Mouse (Mus musculus): ENCODE results near the gene Ddx25.
A peak's percentile ranks its signal among the peaks of the same experiment; 100 is the strongest.

The Ddx25 gene

DNA sequence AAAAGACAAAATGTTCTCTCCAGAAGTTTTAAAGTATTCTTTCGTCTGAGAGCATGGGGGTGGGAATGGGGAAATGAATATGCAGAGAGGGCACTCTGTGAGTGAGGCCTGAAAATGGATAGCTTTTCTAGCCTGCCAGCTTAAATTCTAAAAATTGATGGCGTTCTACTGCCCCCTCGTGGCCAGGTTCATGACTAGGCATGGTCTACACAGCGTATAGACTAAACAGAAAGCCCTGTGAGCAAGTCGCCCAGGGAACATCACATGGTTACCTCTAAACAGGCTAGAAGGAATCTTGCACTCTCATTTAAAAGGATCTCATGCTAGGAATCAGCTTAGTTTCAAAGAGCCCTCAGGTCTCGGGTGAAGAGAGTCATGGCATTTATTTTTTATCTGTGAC, 16.8 kb downstream of the Ddx25 start:
- peak; percentile 87 for DNase-seq (ENCODE audit: low read depth)

DNA sequence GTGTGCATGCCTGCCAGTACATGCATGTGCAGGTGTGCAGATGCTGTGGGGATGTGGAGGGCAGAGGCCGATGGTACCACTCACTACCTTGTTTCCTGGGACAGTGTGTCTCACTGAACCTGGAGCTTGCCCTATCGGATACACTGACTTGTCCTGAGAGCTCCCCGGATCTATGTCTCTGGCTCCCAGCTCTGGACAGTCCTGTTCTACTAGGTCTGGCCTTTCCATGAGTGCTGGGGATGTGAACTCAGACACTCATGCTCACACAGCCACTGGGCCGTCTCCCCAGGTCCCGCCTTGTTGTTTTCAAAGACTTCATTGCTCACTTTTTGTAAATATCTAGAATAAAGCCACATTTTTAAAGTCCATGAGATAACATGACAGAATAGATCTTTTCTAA, 17.3 kb downstream of the Ddx25 start:
- no peak for DNase-seq (ENCODE audit: low read depth)

DNA sequence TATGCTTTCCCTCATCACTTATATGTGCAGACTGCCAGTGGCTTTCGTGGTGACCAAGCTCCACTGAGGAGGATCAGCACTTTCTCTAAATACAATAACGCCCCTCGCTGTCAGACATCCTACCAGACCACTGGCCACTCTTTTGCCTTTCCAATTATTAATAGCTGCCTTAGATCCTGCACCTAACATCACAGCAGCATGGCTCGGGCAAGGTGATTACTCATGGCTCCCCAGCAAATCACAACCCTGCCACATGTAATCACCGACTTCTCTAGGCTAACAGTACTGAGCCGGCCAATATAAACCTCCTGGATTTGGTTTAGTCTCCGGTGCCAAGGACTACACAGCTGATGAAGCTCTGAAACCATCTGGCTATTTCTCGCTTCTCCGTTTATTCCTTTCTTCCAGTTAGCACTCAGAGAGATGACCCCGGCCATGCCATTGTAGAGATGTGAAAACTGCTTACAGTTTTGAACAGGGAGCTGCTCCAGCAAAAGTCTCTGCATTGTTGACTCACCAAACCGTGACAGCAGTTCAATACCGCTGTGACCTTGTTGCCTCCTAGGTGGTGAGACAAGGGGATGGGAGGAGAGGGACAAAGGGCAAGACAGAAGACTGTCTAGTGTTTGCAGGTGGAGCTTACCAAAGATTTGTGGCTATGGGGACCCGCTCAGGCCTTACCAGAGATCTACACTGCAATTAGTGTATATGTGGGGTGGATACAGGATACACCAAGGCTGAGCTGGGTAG, 19.2 kb downstream of the Ddx25 start:
- no peak for DNase-seq (ENCODE audit: low read depth)

DNA sequence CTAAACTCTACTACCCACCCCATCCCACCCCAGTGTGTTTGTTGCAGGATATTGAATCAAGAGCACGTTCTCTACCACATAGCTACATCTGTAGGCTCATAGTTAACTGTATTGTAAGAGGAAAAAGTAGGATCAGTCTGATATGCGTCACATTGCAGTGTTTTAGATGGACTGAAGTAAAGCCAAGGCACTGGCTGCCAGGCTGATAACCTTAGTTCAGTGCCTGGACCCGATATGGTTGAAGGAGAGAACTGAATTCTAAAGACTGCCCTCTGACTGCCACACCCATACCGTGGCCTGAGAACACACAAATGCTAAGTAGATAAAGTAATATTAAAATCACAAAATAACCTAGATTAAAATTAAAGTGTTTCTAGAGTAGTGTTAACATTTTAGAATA, 22.5 kb downstream of the Ddx25 start:
- DNase-seq (ENCODE audit: low read depth), result no peak

DNA sequence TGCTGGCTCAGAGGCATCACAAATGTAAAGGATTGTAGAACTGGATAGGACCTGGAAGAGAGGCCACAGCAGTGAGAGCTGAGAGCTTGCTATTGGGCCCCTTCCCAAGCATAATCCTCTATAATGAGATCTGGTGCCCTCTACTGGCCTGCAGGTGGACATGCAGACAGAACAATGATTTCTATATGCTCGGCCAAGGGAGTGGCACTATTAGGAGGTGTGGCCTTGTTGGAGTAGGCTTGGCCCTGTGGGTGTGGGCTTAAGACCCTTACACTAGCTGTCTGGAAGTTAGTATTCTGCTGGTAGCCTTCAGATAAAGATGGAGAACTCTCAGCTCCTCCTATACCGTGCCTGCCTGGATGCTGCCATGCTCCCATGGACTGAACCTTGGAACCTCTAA, 23.2 kb downstream of the Ddx25 start:
- peak; percentile 80 for DNase-seq (ENCODE audit: low read depth)

DNA sequence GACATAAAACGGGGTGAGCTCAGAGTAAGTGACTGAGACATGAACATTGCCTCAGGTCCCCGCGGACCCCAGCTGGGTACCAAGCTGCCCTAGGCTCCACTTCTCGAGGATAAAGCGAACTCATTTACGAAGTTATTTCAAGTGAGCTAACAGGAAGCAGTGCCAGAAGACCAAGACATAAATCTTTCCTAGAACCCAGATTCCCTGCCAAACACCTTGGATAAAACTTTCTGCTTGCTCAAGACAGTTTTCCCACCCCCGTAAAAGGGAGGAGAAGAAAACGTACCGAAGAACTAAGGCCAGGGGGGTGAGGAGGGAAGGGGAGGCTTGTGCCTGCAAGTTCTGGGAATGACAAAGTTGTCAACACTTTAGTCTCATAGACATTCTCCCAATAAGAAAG, 25.1 kb downstream of the Ddx25 start:
- no peak for DNase-seq (ENCODE audit: low read depth)

DNA sequence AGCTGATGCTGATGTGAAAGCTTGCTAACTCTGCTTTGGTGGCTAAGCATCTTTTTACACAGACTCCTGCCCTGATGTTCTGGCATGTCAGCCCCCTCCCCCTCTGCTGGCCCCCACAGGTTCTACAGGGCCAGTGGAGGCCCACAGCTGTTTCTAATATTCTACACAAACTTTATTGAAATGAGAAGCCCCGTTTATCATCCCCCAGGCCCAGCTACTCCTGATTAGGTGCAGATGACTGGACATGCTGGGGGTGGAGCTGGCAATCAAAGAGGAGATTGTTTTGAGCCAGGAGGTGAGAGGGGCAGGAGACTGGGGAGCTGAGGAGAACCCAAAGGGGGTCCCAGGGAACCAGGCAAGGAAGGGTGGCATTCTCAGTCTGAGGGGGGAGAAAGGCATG, 28.5 kb downstream of the Ddx25 start:
- no peak for DNase-seq (ENCODE audit: low read depth)

DNA sequence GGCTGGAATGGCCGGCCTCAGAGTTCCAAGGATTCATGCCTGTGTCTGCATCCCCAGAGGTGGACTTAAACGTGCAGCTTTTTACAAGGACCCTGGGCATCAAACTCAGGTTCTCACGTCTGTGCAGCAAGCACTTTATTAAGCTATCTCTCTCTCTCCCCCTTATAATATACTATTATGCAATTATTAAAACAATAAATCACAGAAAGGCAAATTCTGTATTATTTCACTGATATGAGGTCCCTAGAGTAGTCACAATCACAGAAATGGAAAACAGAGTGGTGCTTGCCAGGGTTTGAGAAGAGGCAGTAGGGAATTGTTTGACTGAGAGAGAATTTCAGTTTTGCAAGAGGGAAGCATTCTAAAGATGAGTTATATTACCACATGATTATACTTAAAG, 29.2 kb downstream of the Ddx25 start:
- no peak for DNase-seq (ENCODE audit: low read depth)

DNA sequence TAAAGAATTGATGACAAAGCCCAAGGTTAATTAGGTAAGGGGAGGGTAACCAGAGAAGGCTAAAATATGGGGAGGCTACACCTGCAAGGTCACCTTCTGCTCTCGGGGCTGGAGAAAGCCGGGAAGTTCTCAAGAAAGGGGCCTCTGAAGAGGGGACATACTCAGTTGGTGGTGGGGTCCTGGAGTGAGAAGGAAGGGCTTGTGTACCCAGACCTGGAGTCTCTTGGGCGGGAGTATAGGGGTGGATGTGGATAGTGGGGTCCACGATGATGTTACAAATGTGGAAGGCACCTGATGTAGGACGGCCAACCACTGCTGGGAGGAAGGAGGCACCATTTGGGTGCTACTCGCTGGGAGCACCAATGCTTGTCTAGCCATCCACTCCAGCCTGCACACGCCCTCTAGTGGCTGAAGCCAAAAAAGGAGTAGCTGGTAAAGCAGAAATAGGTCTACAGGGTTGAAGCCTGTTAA, 34.4 kb downstream of the Ddx25 start:
- DNase-seq (ENCODE audit: low read depth), result peak; percentile 84

DNA sequence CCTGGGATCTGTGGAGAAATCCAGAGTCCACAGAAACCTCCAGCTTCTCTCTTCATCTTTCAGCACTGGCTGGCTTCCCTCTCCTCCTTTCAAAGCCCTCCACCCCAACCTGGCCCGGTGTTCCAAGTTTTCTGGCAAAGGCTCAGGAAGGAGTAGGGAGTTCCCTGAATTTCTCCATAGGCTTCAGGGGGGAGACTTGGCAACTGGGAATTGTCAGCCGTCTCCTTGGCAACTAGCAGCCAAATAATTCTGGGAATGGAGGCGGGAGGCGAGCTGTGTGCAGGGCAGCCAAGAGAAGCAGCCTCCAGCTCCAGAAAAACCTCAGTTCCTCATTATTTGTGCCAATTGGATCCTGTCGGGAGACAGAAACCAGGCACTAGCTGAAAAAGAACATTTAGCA, 34.8 kb downstream of the Ddx25 start:
- no peak for DNase-seq (ENCODE audit: low read depth)

DNA sequence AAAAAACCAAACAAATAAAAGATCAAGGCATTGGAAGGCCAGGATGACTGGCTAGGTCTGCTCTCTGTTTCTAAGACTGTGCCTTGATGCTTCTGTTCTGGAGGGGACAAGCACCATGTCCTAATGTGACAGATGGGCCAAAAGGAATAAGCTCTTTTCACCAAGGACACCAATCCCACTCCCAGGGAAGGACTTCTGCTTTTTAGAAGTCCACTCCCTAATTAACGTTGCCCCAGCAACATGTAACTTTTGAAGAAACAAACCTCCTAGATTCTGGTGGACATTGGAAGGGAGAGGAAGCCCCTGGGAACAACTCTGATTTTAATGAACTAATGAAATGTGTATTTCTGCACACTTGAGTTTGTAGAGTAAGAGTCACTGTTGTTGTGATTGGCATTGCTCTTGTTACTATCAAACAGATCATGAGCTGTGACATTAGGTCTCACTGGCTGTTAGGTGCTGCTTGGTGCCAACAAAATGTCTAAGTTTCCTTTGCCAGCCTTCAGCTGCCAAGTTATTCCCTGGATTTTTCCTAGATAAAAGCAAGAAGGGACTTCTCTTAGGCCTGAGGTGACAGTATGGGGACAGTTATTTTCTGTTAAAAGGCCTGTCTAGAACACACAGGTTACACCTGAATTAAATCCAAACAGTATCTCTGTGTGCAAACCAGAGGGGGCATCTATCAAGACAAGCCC, 35.4 kb downstream of the Ddx25 start:
- no peak for DNase-seq (ENCODE audit: low read depth)

DNA sequence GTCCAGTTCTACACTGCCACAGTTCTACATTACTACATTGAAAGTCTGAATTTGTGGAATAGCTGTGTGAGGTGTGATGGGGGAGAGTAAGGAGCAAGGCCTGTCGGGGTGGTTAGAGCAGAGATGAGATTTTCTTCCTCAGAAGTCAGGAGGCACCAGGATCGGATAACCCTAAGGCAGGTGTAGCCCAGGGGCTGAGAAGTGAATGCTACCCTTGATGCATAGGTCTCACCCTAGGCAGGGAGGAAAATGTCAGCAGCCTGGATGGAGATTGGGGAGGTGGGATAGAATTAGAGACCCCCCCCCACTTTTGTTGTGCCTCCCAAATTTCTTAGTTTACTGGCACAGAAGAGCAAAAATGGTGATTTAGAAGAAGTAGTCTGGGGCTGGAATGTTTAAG, 36.1 kb downstream of the Ddx25 start:
- DNase-seq (ENCODE audit: low read depth), result no peak

DNA sequence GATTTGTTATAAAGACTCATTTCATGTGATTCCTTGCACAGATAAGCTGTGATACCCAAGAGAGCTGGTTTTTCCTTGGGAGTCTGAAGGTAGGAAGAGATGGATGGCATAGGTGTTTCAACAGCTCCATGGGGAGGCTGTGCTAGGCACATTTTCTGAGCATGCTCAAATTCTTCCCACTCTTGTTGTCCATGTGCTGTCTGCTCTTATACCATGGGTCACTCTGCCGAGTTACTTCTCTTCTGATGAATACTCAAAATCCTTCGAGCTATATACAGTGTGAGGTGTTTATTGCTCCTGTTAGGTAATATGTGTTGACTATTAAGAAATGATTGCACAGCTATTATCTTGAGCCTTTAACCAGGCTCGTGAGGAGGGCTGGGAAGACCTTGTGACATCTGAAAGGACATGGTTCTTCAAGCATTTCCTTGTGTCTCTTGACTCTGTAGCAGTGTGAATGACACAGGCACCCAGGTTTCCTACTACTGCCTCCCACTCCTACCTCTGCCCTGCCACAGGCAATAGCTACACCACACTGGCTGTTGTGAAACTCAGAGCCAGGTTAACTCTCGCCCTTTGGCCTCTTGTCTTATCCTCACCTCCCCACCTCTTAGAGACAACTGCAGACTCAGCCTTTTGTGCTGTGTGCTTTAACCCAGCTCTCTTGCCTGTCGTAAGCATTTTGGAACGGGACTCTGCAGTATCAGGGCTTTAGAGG, 37.5 kb downstream of the Ddx25 start:
- DNase-seq (ENCODE audit: low read depth), result no peak

DNA sequence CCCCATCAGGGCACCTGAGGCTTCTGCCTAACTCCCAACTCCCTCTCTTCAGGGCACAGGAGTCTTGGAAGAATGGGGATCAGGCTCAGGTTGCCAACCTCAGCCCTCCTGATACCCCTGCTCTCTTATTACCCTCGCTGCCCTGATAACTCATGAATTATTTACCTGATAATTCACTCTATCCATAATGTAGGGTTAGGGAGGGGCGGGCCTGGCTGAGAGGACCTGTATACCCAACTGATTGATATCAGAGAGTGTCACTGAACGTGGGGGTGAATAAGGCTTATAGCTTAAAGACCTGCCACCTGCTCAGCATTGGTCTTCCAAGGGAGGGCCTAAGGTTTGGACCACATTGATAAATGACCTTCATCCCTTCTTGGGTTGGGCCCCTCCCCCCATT, 40.2 kb downstream of the Ddx25 start, which contains the start of gene Gm1113:
TSS of gene Gm1113 (minus strand) at position 101 of the 400 bp plus-strand sequence.
- no peak for DNase-seq (ENCODE audit: low read depth)

DNA sequence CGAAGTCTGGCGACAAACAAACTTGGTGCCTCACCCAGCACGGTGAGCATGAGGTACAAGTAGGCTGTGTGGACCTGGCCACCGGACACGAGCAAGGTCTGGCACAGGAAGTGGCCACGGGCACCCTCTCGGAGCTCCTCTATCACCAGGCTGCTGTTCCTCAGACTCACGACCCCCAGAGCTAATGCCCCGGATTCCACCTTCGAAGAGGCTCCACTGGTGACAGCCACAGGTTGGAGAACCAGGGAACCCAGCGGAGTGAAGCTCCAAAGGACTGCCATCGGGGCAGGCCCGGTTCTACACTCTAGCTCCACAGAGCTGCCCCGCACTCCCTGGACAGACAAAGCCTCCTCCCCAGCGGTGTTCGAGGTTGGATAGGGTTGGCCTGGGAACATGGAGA, 41.6 kb downstream of the Ddx25 start:
- DNase-seq (ENCODE audit: low read depth), result no peak

DNA sequence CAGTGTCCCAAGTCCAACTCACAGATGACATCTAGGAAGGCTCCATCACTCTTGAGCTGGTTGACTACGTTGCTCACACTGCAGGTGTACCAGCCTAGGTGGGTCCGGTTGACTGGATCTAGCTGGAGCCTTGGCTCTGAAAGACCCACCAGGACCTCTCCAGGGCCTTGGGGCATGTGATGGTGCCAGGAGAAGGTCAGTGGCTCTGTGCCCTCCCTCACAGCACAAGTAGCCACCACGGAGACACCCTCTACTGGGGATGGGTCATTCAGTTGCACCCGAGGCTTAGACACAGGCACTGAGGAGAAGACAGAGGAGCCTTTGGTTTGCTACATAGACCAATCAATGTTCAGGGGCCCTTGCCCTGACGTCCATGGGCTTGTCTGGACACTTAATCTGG, 42.1 kb downstream of the Ddx25 start:
- DNase-seq (ENCODE audit: low read depth), result no peak

DNA sequence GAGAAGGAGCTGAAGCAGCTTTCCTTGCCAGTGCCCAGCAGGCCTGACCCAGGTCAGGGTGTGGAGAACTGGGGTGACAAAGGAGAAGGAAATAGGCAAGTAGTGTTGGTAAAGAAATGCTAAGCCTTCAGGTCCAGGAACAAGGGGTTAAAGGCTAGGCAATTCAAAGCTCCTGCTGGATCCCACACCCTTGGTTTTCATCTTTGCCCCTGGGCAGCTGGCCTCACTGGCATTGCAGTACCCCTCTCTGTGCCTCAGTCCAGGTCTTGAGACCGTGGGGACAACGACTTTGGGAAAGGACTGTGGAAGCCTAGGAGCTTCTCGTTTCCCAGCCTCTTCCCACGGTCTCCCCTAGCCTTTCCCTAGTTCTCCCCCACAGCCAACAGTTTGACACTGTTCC, 44.4 kb downstream of the Ddx25 start:
- DNase-seq (ENCODE audit: low read depth), result no peak

DNA sequence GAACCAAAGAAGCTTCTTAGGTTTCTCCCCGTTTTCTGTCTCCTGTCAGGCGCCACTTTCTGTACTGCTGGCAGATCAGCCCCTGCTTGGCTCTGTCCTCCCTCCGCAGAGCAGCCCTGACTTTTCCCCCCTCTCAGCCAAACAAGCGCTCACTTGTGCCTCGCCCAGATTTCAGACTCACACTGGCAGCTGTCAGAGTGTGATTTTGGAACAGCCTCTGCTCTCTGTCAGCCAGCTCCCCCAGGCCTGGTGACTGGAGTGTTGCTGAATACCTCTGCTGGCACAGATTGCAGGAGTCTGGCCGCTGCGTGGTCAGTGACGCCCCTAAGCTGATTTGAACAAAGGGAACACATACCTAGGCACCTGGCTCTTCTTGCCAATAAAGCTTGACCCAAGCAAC, 50.1 kb downstream of the Ddx25 start:
- DNase-seq (ENCODE audit: low read depth), result no peak

DNA sequence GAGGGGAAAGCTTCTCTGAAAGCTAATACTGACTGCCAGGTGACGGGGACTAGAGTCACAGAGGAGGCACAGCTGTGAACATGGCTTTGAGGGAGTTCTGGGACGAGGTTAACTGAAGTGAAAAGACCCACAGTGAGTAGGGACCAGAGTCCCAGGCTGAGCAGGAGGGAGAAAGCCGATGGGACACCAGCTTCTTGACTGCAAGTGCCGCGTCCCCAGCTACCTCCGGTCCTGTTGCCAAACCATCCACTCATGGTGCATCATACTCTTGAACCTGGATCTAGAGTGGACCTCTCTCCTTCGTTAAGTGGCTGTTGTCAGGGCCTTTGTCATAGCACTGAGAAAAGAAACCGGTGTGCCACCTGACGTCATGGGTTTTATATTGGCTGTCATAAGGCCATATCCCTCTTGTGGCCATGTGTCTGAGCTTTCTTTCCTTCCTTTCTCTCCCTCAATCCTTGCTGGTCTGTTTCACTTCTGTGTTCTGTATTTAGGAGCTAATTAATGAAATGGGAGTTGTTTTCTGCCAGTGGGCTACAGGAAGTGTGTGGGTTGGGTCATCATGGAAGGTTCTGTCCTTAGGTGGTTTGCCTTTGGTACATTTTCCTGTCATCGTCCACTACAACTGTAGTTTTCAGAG, 55.8 kb downstream of the Ddx25 start:
- no peak for DNase-seq (ENCODE audit: low read depth)

DNA sequence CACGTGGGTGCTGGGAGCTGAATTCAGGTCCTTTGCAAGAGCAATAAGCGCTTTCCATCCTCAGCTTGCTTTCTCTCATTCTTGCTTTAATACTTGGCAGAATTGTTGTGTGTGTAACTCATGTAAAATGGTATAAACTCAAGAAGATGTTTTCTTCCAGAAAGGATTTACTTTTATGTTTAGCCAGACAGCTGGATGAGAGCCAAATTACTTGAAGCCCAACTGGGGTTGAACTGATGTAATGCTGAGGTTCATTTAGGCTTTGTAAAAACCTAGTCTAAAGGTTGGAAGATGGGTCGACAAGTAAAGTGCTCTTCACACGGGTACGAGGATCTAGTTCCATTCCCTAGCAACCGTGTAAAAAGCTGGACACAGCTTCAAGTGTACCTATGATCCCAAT, 58.4 kb downstream of the Ddx25 start:
- no peak for DNase-seq (ENCODE audit: low read depth)

DNA sequence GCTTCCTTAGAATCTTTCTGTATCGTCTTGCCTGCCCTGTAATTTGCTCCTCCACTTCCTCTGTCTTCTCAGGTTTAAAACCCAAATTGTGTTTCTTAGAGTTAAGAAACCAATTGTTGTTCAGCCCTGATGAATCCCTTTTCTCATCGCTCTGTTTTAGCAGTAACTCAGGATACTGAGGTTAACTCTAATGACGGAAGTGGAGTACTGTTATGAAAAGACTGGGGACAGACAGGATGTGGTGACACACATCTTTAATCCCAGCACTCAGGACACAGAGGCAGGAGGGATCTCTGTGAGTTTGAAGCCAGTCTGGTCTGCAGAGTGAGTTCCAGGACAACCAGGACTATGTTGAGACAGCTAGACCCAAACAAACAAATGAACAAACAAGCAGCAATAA, 62.9 kb downstream of the Ddx25 start:
- DNase-seq (ENCODE audit: low read depth), result peak; percentile 75

DNA sequence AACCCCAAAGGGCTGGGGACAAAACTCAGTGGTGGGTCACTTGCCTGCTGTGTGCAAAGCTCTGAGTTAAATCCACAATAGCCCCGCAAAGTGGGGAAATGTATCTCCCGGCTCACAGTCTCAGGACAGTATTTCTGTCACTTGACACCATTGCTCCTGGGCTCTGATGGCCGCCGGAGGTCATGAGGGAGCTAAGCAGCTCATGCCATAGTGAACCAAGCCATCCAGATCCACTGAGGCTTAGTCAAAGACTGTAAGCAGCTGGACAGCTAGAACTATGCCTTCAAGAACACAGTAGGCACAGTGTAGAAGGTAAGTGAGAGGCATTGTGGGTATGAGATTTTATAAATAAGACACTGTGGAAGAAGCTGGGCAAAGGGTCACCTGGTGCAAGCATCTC, 63.4 kb downstream of the Ddx25 start:
- no peak for DNase-seq (ENCODE audit: low read depth)

DNA sequence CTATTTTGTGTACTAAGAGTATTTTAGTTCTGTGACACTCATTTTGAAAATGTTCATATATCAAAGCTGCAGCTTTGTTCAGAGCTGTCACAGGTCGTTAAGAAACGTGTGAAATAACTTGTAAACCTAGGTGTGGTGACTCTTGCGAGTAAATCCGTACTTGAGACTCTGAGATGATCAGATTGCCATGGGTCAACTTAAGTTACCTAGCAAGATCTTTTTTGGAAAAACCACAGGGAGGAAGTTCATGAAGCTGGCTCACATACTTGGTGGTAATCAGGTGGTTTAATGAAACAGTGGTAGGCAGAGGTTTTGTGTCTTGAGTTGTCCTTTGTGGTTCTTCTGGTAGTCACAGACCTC, 64.6 kb downstream of the Ddx25 start:
- peak; percentile 38 for DNase-seq (ENCODE audit: low read depth)

All from induced T-regulatory cell, adult 2 months (primary cell).